Mouse (Mus musculus): ENCODE measurements around the gene Sap30bp. TPM values are rescaled to one million over a fixed set of nuclear protein-coding genes. Genes with fewer than 3 reads are reported as not detected.
A peak's percentile ranks its signal among the peaks of the same experiment; 100 is the strongest.

The Sap30bp gene
- polyA plus RNA-seq (2015; fragmentation: Nextera tagmentation; extraction: Ambion mirVana) = 35.9 and 38.9 TPM in 2 replicates

DNA sequence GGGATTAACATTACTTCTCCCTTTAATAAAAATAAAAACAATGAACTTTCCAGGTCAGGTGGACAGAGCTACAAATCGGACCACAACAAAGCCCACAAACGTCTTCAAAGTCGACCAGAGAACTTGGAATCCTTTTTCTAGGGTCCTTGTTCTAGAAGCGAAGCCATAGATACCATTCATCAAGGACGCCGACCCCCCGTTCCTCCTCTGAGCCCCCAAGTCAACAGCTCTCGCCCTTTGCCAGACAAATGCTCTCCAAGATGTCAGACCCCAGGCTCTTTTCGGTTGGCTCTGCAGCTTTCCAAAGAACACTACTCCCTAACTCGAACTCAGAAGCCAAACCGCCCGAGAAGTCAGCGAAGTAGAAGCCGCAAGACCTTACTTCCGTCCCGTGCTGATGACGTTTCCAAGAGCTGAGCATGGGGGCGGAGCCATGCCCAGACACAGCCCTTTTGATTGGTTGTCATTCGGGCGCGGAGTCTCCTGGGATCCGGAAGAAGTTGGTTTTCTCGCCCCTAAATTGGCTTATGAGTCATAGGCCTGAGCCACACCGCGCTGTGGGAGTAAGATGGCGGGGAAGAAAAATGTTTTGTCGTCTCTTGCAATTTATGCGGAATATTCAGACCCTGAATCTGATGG lies at the start of gene Sap30bp, which contains the start of gene Recql5:
Sap30bp (plus strand) TSS at position 175 of the 639 bp plus-strand sequence.
Recql5 (minus strand) TSS at position 370 of the 639 bp plus-strand sequence.
- H3K4me1 ChIP-seq (ENCODE audit: insufficient read depth, low read length) = peaks cover 14% of the 10 kb centered on the region
- no peak within 1 kb of the TSS for H3K27ac ChIP-seq (ENCODE audit: low read length)
- peaks cover 9% of the 10 kb centered on the region for H3K36me3 ChIP-seq (ENCODE audit: insufficient read depth, low read length)
- peak within 1 kb of the TSS; percentile 73 for H3K9ac ChIP-seq (replicated peaks; ENCODE audit: low read length)
- under 1% methylated on average over 28 of the region's 28 CpGs for WGBS
- H3K4me3 ChIP-seq (ENCODE audit: low read length) = peak within 1 kb of the TSS; percentile 79
- no peaks in the 10 kb centered on the region for H3K9me3 ChIP-seq (ENCODE audit: low read length)
- peak; percentile 99 for ATAC-seq (ENCODE audit: low FRiP score, low TSS enrichment)
- peak within 1 kb of the TSS; percentile 81 for H3K4me2 ChIP-seq (replicated peaks; ENCODE audit: low read depth, low read length)
- H3K27me3 ChIP-seq (ENCODE audit: insufficient read depth, low read length) = no peaks in the 10 kb centered on the region

GRCm38 (mm10) chr11:115884361-115884760 lies 48.7 kb upstream of the Sap30bp start:
- Histone ChIP-seq H3K27me3 (ENCODE audit: insufficient read depth, low read length) (peaks cover 11% of the 10 kb centered on the region; the same call in 1 of the 2 replicates), H3K36me3 (ENCODE audit: insufficient read depth, low read length) (no peaks in the 10 kb centered on the region), H3K4me1 (ENCODE audit: insufficient read depth, low read length) (no peaks in the 10 kb centered on the region), H3K27ac (ENCODE audit: low read length) (no peak overlapping the region), H3K9ac (replicated peaks; ENCODE audit: low read length) (no peak overlapping the region), H3K4me3 (ENCODE audit: low read length) (no peak overlapping the region), H3K9me3 (ENCODE audit: low read length) (no peaks in the 10 kb centered on the region), H3K4me2 (replicated peaks; ENCODE audit: low read depth, low read length) (no peak overlapping the region)
- no peak for ATAC-seq (ENCODE audit: low FRiP score, low TSS enrichment)
- 92% methylated on average over 3 of the region's 3 CpGs for WGBS

- no peak for ATAC-seq (ENCODE audit: low FRiP score, low TSS enrichment)
- H3K4me3 ChIP-seq (ENCODE audit: low read length) = no peak overlapping the region
- no peaks in the 10 kb centered on the region for H3K4me1 ChIP-seq (ENCODE audit: insufficient read depth, low read length)
- H3K4me2 ChIP-seq (replicated peaks; ENCODE audit: low read depth, low read length) = no peak overlapping the region
- peaks cover 11% of the 10 kb centered on the region; the same call in 1 of the 2 replicates for H3K27me3 ChIP-seq (ENCODE audit: insufficient read depth, low read length)
- no peak overlapping the region for H3K27ac ChIP-seq (ENCODE audit: low read length)
- H3K9me3 ChIP-seq (ENCODE audit: low read length) = no peaks in the 10 kb centered on the region
- WGBS = 75% methylated on average over 11 of the region's 11 CpGs
- H3K9ac ChIP-seq (replicated peaks; ENCODE audit: low read length) = no peak overlapping the region
- H3K36me3 ChIP-seq (ENCODE audit: insufficient read depth, low read length) = no peaks in the 10 kb centered on the region
Measured at GRCm38 (mm10) chr11:115885281-115885680, 47.8 kb upstream of the Sap30bp start.

- WGBS = 78% methylated on average over 11 of the region's 11 CpGs
- Histone ChIP-seq H3K9ac (replicated peaks; ENCODE audit: low read length) (no peak overlapping the region), H3K4me2 (replicated peaks; ENCODE audit: low read depth, low read length) (no peak overlapping the region), H3K4me3 (ENCODE audit: low read length) (no peak overlapping the region), H3K27ac (ENCODE audit: low read length) (no peak overlapping the region), H3K9me3 (ENCODE audit: low read length) (no peaks in the 10 kb centered on the region), H3K4me1 (ENCODE audit: insufficient read depth, low read length) (0 out of 2 replicates have a peak, but pooled peaks cover 3% of the 10 kb centered on the region), H3K36me3 (ENCODE audit: insufficient read depth, low read length) (no peaks in the 10 kb centered on the region), H3K27me3 (ENCODE audit: insufficient read depth, low read length) (peaks cover 11% of the 10 kb centered on the region; the same call in 1 of the 2 replicates)
- ATAC-seq (ENCODE audit: low FRiP score, low TSS enrichment) = no peak
Measured at GRCm38 (mm10) chr11:115886446-115886845, 46.6 kb upstream of the Sap30bp start.

DNA sequence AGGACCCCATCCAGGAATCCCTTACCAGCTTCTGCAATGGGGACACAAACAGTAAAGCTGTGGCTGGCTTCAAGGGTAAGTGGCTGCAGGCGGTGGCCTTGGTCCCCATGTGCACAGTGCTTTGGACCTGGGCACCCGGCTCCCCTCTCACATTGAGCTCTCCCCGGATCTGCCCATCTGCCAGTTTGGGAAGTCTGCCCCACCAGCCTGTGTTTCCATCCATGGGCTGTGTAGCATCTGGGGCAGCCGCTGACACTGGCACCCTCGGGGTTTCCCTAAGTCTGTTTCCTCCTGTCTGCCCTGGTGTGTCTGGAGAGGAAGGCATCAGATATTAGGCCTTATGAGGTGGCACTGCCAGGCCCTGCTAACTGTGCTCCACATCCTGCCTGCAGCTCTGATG lies 45.1 kb upstream of the Sap30bp start:
- no peak for ATAC-seq (ENCODE audit: low FRiP score, low TSS enrichment)
- H3K36me3 ChIP-seq (ENCODE audit: insufficient read depth, low read length) = no peaks in the 10 kb centered on the region
- no peak overlapping the region for H3K4me2 ChIP-seq (replicated peaks; ENCODE audit: low read depth, low read length)
- WGBS = 90% methylated on average over 5 of the region's 5 CpGs
- H3K9me3 ChIP-seq (ENCODE audit: low read length) = no peaks in the 10 kb centered on the region
- H3K9ac ChIP-seq (replicated peaks; ENCODE audit: low read length) = no peak overlapping the region
- 0 out of 2 replicates have a peak, but pooled peaks cover 3% of the 10 kb centered on the region for H3K4me1 ChIP-seq (ENCODE audit: insufficient read depth, low read length)
- peaks cover 7% of the 10 kb centered on the region; the same call in 1 of the 2 replicates for H3K27me3 ChIP-seq (ENCODE audit: insufficient read depth, low read length)
- H3K27ac ChIP-seq (ENCODE audit: low read length) = no peak overlapping the region
- no peak overlapping the region for H3K4me3 ChIP-seq (ENCODE audit: low read length)

- Histone ChIP-seq H3K4me2 (replicated peaks; ENCODE audit: low read depth, low read length) (no peak overlapping the region), H3K4me1 (ENCODE audit: insufficient read depth, low read length) (0 out of 2 replicates have a peak, but pooled peaks cover 3% of the 10 kb centered on the region), H3K27me3 (ENCODE audit: insufficient read depth, low read length) (no peaks in the 10 kb centered on the region), H3K4me3 (ENCODE audit: low read length) (no peak overlapping the region), H3K36me3 (ENCODE audit: insufficient read depth, low read length) (peaks cover under 1% of the 10 kb centered on the region; the same call in 1 of the 2 replicates), H3K9me3 (ENCODE audit: low read length) (no peaks in the 10 kb centered on the region), H3K27ac (ENCODE audit: low read length) (no peak overlapping the region), H3K9ac (replicated peaks; ENCODE audit: low read length) (no peak overlapping the region)
- WGBS = 84% methylated on average over 6 of the region's 6 CpGs
- no peak for ATAC-seq (ENCODE audit: low FRiP score, low TSS enrichment)
Measured at GRCm38 (mm10) chr11:115889159-115889558, 43.9 kb upstream of the Sap30bp start.

- 67% methylated on average over 6 of the region's 6 CpGs for WGBS
- H3K9ac ChIP-seq (replicated peaks; ENCODE audit: low read length) = no peak overlapping the region
- peaks cover 10% of the 10 kb centered on the region; the same call in 1 of the 2 replicates for H3K36me3 ChIP-seq (ENCODE audit: insufficient read depth, low read length)
- no peak overlapping the region for H3K27ac ChIP-seq (ENCODE audit: low read length)
- ATAC-seq (ENCODE audit: low FRiP score, low TSS enrichment) = 0 out of 2 replicates have a peak, but pooled peaks have one; percentile 10
- H3K4me1 ChIP-seq (ENCODE audit: insufficient read depth, low read length) = 0 out of 2 replicates have a peak, but pooled peaks cover 3% of the 10 kb centered on the region
- H3K4me3 ChIP-seq (ENCODE audit: low read length) = no peak overlapping the region
- no peak overlapping the region for H3K4me2 ChIP-seq (replicated peaks; ENCODE audit: low read depth, low read length)
- H3K9me3 ChIP-seq (ENCODE audit: low read length) = no peaks in the 10 kb centered on the region
- H3K27me3 ChIP-seq (ENCODE audit: insufficient read depth, low read length) = no peaks in the 10 kb centered on the region
Measured at GRCm38 (mm10) chr11:115892213-115892612, 40.9 kb upstream of the Sap30bp start.

DNA sequence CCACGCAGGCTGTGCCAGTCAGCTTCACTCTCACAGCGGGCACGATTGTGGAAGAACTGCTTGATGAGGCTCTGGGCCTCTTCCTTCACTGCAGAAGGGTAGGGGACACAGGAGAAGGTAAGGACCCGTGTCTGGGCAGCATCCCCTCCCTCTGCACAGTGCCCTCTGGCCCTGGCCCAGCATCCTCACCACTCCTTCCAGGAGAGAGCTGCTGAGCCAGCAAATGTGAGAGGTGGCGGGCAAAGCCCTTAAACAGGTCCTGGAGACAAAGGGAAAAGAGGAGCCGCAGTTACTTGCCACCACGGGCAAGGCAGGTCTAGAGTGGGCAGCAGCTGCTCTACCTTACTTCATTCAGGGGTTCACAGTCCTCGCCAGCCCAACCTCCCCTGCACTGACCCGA lies 40.0 kb upstream of the Sap30bp start:
- Histone ChIP-seq H3K27ac (ENCODE audit: low read length) (no peak overlapping the region), H3K9ac (replicated peaks; ENCODE audit: low read length) (no peak overlapping the region), H3K4me3 (ENCODE audit: low read length) (no peak overlapping the region), H3K36me3 (ENCODE audit: insufficient read depth, low read length) (peaks cover 10% of the 10 kb centered on the region; the same call in 1 of the 2 replicates), H3K4me1 (ENCODE audit: insufficient read depth, low read length) (0 out of 2 replicates have a peak, but pooled peaks cover 3% of the 10 kb centered on the region), H3K27me3 (ENCODE audit: insufficient read depth, low read length) (no peaks in the 10 kb centered on the region), H3K4me2 (replicated peaks; ENCODE audit: low read depth, low read length) (no peak overlapping the region), H3K9me3 (ENCODE audit: low read length) (no peaks in the 10 kb centered on the region)
- ATAC-seq (ENCODE audit: low FRiP score, low TSS enrichment) = no peak
- 85% methylated on average over 9 of the region's 9 CpGs for WGBS

DNA sequence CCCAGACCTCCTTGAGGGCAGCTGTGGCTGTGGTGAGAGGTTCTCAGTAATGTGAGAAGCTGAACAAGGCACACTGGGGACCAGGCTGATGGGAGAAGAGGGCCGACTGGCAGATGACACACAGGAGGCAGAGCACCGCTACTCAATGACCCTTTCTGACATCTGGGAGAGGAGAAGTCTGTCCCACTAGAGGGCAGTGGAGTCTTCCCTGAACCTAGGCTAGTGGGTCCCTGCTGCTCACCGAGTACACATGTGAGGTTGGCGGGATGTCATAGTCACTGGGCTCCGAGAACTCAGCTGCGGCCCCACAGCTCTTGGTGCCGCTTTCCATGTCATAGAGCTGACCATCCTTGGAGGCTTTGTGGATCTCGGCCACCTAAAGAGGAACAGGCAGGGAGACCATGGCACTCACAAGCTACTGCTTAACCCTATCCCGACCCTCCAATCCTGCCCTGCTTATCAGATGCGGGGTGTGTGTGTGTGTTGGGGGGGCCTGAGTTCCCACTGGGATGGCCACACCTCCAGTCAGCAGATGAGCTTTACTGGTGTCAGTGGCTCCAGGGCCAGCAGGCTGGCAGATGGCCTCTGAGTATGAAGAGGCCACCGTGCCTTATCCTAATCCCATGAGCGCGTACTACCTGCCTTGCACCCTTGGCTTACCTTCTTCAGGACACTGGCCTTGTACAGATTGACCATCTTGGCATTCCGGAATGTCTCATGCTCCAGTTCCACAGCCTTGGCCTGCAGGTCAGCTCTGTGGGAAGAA lies 38.1 kb upstream of the Sap30bp start:
- WGBS = 67% methylated on average over 14 of the region's 14 CpGs
- no peak overlapping the region for H3K4me2 ChIP-seq (replicated peaks; ENCODE audit: low read depth, low read length)
- no peak overlapping the region for H3K4me3 ChIP-seq (ENCODE audit: low read length)
- H3K4me1 ChIP-seq (ENCODE audit: insufficient read depth, low read length) = peaks cover 20% of the 10 kb centered on the region
- H3K27me3 ChIP-seq (ENCODE audit: insufficient read depth, low read length) = no peaks in the 10 kb centered on the region
- peaks cover 10% of the 10 kb centered on the region; the same call in 1 of the 2 replicates for H3K36me3 ChIP-seq (ENCODE audit: insufficient read depth, low read length)
- no peak overlapping the region for H3K27ac ChIP-seq (ENCODE audit: low read length)
- no peak for ATAC-seq (ENCODE audit: low FRiP score, low TSS enrichment)
- no peaks in the 10 kb centered on the region for H3K9me3 ChIP-seq (ENCODE audit: low read length)
- H3K9ac ChIP-seq (replicated peaks; ENCODE audit: low read length) = no peak overlapping the region
